Mouse (Mus musculus): ENCODE data around the gene Tor3a. TPM values are rescaled to one million over a fixed set of nuclear protein-coding genes. Genes with fewer than 3 reads are reported as not detected.

Tor3a gene
- polyA plus RNA-seq (2014; fragmentation: Illumina TruSeq; extraction: RNeasy Lipid Tissue Mini Kit (QIAGEN cat#74804); ENCODE audit: low read depth, low replicate concordance), result 0.66 TPM

GRCm38 (mm10) chr1:156674195-156675000, at the start of gene Tor3a:
Tor3a (minus strand) TSS chr1:156674356.

GRCm38 (mm10) chr1:156718950-156719805, 45.0 kb upstream of the Tor3a start, which contains the start of gene Fam20b:
Fam20b (minus strand) TSS chr1:156719086.

Other genes with a start within 250 kb of the Tor3a start
- 49.8 TPM for gene Soat1, start 200.0 kb downstream of the Tor3a start, polyA plus RNA-seq (2014; fragmentation: Illumina TruSeq; extraction: RNeasy Lipid Tissue Mini Kit (QIAGEN cat#74804); ENCODE audit: low read depth, low replicate concordance)
- 2.0 TPM for gene Gm10031, start 150.3 kb downstream of the Tor3a start, polyA plus RNA-seq (2014; fragmentation: Illumina TruSeq; extraction: RNeasy Lipid Tissue Mini Kit (QIAGEN cat#74804); ENCODE audit: low read depth, low replicate concordance)
- gene Abl2, start 115.6 kb downstream of the Tor3a start, polyA plus RNA-seq (2014; fragmentation: Illumina TruSeq; extraction: RNeasy Lipid Tissue Mini Kit (QIAGEN cat#74804); ENCODE audit: low read depth, low replicate concordance), result 7.7 TPM
- 51.5 TPM for gene Fam20b, start 44.7 kb upstream of the Tor3a start, polyA plus RNA-seq (2014; fragmentation: Illumina TruSeq; extraction: RNeasy Lipid Tissue Mini Kit (QIAGEN cat#74804); ENCODE audit: low read depth, low replicate concordance)
- gene Angptl1, start 164.2 kb upstream of the Tor3a start, polyA plus RNA-seq (2014; fragmentation: Illumina TruSeq; extraction: RNeasy Lipid Tissue Mini Kit (QIAGEN cat#74804); ENCODE audit: low read depth, low replicate concordance), result 0.84 TPM

Measured in testis, adult 10 weeks (tissue).